Mouse (Mus musculus) erythroblast, adult 5-6 weeks (primary cell): ENCODE results near the gene Tbata. TPM values are rescaled to one million over a fixed set of nuclear protein-coding genes. Genes with fewer than 3 reads are reported as not detected.

Experiments used
- ATAC-seq: replicated peaks from 2 replicates; pipeline ENCODE4 v1.8.0; 2016; ENCODE audit warnings: moderate number of reproducible peaks, mild to moderate bottlenecking, moderate TSS enrichment, inconsistent platforms; ENCODE audit not compliant: poor library complexity, low FRiP score, severe bottlenecking
- total RNA-seq, 2 experiments: library from RNA; stranded (forward) in 1 of 2; stranded (reverse) in 1 of 2; fragments of 150-400 nt in 1 of 2; fragments of 200-764, 138-1000 nt in 1 of 2; gene quantifications; 2 replicates each; pipeline versions ENCODE4 v1.2.3 to v1.2.4; 2015 to 2017; ENCODE audit warnings: low replicate concordance in 2 of 2

Gene Tbata
- total RNA-seq (2015; ENCODE audit: low replicate concordance) = not detected in 2 replicates
- not detected in 2 replicates for total RNA-seq (2017; ENCODE audit: low replicate concordance)

DNA sequence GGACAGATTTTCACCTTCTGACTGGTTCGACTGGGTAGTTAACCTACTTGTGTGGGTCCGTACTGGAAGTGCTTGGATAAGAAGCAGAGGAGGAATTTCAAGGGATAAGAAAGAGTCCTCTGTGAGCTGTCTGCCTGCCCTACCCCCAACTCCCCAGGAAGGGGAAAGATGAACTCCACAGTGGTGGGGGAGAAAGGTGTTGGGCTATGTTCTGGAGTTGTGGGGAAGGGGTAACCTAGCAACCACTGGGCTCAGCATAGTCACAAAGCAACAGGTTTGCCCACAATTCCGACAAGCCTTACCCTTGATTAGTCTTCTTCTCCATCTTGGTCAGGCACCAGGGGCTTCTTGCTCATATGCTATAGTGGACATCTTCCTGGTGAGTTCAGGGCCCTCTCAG is at the start of gene Tbata:
Tbata (plus strand) TSS at position 301 of the 400 bp plus-strand sequence.
- ATAC-seq = no peak

DNA sequence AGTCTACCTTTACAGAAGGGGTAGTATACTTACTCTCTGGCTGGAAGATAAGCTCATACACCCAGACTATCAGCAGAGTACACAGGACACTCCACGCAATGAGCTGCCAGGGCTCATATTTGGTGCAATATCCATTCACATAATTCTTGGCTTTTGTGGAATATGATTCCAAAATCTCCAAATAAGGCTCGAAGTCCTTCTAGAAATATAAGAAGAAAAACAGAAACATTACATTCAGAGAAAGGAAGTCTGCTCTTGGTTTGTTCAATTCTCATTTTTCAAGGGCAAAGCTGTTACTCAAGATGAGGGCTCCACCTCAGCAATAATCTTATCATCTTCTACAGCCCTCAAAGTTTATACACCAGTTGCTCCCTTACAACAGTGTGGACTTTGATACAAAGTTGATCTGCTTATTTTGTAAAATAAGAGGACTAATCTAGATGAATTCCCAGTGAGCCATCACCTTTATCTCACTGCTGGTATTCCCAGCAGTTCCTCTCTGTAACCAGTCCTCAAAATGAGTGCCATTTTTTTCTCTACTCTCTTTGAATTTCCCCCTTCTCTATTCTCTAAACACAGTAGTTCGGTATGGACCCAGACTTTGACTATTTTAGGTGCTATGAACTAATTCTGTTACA is 48.4 kb upstream of the Tbata start:
- ATAC-seq = peak; percentile 87

DNA sequence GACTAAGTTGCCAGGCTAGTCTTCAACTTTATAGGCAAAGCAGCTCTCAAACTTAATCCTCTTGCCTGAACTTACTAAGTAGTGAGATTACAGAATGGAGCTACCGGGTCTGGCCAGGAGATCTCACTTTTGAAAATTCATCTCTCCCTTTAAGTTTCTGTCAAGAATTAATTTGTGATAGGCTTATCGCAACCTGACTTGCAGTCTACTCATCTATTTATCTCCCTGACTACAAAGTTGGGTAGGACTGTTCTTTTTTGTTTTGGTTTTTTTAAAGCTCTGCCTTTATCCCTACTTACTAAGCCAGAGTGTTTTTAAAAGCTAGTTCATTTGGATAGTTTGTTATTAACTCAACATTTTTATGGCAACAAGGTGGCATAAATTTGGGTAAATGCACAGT is 47.3 kb upstream of the Tbata start:
- ATAC-seq = 0 out of 2 replicates have a peak, but pooled peaks have one; percentile 40

DNA sequence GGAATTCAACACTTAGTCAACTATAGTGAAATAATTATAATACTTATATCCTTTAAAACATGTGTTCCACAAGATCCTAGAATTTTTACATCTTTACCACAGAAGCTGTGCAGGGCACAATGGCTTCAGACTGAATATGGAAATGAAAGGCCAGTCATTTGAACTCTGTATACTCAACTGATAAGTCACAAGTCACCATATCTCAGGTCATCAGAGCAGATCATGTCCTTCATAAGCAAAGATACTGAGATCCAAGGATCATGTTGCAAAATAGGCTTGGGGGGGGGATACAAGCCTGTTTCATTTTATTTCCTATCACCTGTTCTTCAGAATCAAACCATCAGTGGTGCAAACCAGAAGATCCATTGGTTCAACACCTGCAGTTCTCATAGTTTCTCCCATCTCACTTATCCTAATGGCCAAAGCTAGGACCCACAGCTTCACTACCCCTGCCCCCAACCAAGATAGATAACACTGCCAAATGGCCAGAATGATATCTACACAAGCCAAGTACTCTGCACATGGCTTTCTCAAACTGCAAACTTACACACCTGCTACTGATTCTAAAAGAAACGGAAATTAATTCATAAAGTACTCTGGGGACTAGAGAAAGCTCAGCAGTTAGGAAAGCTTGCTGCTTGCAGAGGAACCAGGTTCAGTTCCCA is 42.9 kb upstream of the Tbata start:
- ATAC-seq = no peak

DNA sequence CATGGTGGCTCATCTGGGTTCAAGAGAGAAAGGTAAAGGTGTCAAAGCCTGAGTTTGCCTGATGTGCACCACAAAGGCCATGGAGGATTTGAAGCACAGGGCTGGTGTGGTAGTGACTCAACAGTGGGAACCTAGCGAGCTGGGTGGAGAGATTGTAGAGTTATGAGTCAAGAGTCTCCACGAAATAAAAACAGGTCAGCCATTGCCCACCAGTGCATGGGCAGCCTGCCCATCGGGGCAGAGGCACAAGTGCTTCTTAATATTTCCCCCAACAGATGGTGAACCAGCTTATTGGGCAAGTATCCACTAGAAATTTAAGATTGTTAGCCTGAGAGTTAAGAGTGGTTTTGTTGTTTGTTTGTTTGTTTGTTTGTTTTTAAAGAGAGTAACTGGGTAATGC is 40.8 kb upstream of the Tbata start:
- ATAC-seq = no peak

DNA sequence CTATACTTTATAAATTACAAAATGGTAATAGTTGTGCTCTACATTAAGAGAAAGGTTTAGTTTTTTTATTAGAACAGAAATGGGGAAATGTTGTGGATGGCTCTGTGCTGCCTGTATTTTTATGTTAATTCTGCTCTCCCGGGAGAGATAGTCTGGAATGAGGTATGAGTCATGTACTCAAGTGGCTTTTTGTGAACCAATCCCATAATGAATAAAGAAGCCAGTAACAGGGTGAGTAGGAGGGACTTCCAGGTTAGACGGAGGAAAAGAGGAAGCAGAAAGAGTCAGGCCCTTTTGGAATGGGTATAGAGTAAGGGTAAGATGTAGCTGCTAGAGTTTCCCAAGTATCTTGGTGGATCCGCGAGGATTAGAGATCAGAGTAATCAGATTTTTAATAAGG is 37.7 kb upstream of the Tbata start:
- no peak for ATAC-seq

DNA sequence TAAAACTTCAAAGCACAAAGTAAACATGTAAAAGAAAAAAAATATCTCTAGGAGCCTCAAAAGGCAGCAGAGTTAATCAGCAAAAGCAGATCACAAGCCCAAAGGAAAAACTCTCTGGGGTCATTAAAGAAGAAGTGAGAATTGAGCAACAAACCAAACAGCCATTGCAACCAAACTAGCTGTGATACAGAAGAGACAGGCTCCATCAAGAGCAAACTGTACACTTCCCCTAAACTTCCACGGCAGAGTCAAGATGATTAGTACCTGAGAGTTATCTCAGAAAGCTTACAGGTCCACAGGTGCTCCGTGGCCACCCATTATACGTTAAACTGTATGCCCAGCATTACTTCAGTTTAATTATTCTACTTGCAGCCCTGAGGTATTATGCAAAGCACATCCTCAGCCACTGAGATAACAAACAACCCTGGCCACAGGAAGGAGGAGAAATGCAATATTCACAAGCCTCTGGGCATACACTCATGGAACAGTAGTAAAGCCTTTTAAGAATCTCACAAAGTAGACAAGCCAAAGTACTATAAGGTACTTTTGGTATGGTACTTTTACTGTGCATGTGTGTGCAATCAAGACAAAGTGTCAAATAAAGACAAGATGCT is 36.4 kb upstream of the Tbata start:
- no peak for ATAC-seq

DNA sequence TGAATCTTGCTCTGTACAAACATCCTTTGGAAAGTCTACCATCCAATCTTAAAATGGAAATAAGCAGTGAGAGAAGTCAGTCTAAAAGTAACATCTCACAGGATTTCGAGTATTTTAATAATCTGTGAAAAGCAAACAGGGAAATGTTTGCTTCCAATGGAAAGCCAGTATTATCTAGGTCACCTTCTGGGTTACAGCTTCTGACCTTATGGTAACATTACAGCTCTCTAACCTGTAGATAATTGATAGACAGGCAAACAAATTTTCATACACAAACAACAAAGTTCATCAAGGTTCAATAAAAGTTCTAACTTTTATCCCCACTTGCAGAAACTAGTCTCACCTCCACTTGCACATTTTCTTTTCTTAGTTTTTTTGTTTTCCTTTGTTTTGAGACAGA is 34.2 kb upstream of the Tbata start:
- ATAC-seq = no peak

DNA sequence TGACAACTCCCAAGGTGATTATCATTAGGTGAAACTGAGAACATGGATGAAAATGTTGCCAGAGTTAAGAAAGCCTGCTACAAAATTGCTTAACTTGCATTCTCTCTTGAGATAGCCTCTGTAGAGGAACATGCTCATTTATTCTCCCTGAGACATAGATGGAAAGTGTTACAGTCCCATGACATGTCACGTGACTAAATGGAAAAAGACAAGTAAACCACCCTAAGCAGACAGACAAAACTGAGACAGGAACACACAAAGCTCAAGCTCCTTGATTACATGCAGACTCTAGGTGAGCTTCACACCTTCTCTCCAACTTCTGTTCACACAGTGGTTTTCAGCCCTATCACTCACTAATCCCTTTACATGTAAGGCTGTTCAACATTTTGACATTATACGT is 28.4 kb upstream of the Tbata start:
- no peak for ATAC-seq

DNA sequence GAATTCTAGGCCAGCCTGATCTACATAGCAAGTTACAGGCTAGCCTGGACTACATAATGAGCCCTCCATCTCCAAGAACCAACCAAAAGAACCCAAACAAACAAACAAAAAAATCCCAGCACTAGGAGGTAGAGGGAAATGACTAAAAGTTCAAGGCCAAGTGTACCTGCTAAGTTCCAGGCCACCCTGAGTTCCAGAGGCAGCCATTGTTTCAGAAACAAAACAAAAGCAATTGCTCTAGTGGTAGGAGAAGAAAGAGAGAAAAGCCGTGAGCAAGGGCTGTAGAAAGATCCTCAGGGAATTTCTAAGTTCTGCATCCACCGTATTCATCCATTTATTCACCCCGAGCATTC is 26.0 kb upstream of the Tbata start:
- ATAC-seq = no peak

DNA sequence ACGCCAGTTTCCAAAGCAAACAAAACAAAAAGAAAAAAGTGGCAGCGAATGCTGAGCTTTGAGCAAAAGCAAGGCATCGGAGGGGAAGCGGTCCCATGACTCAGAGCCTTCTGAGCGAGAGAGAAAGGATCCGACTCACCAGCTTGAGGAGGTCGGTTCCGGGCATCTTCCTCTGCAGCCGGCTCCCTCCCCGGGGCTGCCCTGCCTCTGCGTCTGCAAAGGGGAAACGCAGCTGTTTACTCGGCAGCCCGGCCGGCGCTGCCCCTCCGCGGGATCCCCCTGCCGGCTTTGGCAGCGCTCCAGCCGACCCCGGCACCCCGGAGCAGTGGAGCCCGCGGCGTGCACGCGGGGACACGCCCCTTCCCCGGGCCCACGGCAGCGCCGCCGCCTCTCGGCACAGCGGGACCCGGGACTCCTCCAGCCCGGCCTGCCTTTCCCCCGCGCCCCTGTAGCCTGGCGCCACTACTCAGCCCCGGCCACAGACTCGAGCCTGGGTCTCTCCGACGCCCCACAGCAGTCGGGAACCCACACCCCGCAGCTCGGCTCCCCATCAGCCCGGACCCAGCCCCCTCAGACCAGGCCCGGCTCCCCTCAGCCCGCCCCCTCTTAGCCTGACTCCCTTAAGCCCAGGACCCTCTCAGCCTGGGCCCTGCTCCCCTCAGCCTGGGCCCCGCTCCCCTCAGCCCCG is 25.5 kb upstream of the Tbata start:
- ATAC-seq = peak; percentile 36; the same call in 1 of the 2 replicates

DNA sequence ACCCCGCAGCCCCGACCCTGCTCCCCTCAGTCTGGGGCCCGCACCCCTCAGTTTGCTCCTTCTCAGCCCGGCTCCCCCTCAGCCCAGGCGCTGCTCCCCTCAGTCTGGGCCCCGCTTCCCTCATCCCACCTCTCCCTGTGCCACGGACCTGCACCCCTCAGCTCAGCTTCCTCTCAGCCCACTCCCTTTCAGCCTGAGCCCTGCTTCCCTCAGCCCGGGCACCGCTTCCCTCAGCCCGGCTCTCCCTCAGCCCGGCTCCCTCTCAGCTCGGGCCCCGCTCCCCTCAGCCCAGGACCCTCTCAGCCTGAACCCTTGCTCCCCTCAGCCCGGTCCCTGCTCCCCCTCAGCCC is 25.0 kb upstream of the Tbata start:
- ATAC-seq = peak; percentile 10

DNA sequence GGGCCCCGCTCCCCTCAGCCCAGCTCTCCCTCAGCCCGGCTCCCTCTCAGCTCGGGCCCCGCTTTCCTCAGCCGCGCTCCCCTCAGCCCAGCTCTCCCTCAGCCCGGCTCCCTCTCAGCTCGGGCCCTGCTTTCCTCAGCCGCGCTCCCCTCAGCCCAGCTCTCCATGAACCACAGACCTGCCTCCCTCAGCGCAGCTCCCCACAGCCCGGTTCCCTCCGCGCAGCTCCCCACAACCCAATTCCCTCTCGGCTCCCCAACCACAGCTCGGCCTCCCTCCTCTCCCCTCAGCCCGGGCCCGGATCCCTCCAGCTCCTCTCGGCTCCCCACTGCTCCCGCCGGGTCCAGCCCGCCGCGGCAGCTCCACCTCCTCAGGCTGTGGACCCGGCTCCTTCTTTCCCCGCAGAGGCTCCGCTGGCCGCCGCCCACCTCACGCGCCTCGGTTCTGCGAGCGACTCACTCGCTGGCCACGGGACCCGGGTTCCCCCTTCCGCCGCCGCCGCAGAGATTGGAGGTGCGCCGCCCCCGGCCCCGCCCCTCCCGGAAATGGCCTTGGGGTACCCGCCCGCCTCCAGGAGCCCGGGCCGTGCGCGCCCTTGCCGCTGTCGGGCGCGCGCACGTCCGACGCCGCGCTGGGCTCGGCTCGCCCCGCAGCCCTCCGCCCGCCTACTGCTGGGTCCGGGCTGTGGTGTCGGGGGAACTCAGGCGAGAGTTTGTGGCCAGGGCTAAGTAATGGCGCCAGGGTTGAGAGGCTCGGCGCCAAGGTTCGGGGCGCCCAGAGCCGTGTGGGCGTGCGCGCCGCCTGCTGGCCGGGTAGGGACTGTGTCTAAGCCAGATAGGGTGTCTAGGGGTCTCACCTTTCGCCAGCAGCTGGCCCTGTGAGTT is 24.4 kb upstream of the Tbata start, which contains the start of gene Sgpl1:
Sgpl1 (minus strand) TSS at position 547 of the 884 bp plus-strand sequence.
- ATAC-seq = peak; percentile 81

DNA sequence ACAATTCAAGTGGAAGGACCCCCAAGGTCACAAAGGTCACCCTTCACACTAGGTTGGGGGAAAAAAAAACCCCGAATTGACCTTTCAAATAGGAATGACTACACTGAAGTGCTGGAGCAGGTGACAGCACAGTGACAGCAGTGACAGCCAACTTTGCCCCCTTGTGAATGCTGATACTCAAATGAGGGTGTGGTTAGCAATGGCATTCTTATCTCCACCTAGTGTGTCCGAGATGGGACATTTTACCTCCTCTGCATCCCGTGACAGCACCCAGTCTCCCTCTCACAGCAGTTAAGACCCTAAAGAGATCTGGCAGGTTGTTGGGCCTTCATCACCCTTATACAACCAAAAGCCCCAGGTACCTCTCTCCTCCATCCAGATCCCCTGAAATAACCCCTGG is 22.3 kb upstream of the Tbata start:
- 0 out of 2 replicates have a peak, but pooled peaks have one; percentile 22 for ATAC-seq

DNA sequence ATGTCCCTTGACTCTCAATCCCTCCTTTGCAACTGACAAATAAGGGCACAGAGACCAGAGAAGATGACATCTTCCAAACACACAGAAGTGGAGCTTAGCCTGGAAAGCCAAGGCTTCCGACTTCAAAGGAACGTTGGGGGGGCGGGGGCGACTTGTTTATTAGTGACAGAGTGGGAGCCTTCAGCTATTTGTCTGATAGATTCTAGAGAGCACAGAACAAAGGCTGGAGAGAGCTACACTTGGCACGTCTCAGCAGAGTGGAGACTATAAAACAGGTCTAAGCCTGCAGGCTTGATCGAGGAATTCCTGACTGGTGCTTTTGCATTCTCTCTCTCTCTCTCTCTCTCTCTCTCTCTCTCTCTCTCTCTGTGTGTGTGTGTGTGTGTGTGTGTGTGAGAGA is 21.1 kb upstream of the Tbata start:
- ATAC-seq = no peak

DNA sequence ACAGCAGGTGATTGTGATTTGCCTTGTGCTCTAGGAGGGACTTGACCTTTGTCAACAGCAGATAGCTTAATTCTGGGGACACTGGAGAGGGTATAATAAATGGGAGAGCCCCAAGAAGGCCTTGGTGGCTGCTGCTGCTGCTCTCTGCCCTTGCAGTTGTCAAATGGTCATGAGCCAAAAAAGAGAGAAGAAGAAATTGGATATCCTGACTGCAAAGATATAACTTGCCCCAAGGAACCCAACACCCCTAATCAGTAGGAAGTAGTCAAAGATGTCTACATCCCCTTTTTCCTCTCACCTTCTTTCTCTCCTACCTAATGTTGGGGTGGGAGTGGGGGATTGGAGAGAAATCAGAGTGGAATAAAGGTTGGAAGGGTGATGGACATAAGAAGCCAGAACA is 19.6 kb upstream of the Tbata start:
- no peak for ATAC-seq

DNA sequence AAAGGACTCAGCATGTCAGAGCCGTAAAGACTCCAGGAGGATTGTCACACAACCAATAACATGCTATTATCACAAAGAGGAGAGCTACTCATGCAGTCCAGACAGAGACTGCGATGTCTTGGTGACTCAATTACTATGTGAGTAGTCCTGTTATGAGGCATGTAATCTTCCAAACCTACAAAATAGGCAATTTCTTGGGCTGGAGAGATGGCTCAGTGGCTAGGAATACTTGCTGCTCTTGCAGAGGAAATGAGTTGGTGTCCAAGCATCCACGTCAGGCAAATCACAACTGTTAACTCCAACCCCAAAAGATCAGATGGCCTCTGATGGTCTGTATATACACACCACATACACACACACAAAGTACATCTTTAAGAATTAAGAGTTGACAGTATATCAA is 16.1 kb upstream of the Tbata start:
- no peak for ATAC-seq

DNA sequence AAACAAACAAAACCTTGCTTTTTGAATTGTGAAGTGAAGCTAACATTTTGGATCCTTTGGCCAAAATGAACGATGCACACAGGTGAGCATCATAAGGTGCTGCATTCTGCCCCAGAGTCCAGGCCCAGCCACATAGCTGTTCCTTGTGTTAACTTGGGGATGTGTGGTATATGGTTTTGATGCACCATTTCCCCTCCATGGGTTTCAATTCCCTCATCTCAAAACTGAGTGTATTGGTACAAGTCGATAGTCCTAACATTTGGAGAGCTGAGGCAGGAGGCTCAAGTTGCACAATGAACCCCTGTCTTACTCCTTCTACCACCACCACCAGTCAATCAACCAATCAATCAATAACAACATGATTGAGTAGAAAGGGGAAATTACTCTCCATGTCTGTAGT is 15.3 kb upstream of the Tbata start:
- ATAC-seq = no peak

DNA sequence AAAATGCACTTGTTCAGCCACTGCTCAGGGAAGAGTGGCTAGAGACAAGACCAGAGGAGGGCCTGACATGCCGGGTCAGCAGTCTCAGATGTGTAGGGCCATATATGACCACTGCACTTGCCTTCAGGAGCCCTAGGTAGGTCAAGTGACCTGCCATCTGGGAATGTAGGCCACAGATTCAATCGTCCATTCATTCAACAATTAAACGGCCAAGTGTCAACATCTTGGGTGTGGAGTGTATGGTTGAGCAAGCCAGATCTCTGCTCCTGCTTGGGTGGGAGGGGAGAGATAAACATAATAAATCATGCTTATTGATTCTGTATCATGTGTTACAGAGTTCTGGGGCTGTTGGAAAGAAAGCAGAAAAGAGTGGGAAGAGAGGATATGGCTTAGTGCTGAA is 13.2 kb upstream of the Tbata start:
- ATAC-seq = no peak

DNA sequence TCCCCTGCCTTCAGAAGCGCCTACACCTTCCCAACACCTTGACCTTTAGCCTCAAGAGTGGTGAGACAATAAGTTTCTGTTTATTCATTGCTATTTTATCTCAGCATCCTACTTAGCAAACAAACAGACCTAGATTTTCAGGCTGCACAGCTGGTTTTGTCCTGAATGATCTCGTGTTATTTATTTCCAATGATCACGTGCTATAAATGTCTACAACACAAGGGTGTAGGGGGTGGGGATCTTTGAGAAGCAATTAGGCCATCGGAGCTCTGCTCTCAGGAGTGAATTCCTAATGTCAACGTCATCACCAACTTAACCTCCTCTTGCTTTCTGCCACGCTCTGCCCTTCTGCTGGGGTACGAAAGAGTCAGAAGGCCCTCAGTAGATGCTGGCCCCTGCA is 11.7 kb upstream of the Tbata start:
- no peak for ATAC-seq
